Mouse (Mus musculus) lung, adult 2 months (tissue): ENCODE measurements around the gene Dars2.

Experiments
- CTCF ChIP-seq: fragments of 200-500 bp; IDR thresholded peaks from 2 replicates; pipeline ENCODE4 v1.5.1; 2011; ENCODE audit warnings: mild to moderate bottlenecking, low read length, control low read depth; ENCODE audit not compliant: insufficient read depth
- POLR2A ChIP-seq: fragments of 200-500 bp; IDR thresholded peaks from 2 replicates; pipeline ENCODE4 v1.6.1; 2011; ENCODE audit warnings: low read depth, mild to moderate bottlenecking, control low read depth, low read length, borderline replicate concordance; ENCODE audit errors: extremely low read depth

DNA sequence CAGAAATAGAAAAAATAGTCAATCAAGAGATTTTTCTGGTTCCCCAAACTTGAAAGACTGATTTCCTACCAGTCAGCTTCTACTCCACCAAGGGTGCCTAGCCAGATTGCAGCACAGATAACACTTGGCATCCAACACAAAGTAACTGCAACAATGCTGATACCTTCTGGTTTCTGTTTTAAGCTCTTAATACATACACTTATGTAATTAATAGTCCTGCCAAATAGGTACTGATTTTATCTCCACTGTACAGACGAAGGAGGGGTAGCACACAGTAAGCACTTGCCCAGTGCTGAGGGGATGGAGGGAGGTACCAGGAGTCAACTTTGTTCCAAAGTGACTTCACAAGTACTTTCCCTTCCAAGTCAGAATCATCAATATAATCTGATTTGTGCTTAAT is 33.4 kb upstream of the Dars2 start:
- no peak for TF ChIP-seq CTCF
- no peak for TF ChIP-seq POLR2A
